Comparison of ENCODE assay signal across 8 mouse cellular contexts in genomic region chr6:86004271-86005148, GRCm38 (mm10). TPM values are rescaled to one million over a fixed set of nuclear protein-coding genes. Genes with fewer than 3 reads are reported as not detected.
A peak's percentile ranks its signal among the peaks of the same experiment; 100 is the strongest.
DNase-seq lines count a peak whose midpoint lies in the region; ATAC-seq and TF ChIP-seq lines count a peak whose summit lies in the region.

No protein-coding gene starts in this region.

- no peak overlapping the region for H3K27ac ChIP-seq in lung, embryonic 14.5 days (ENCODE audit: low read depth)
- H3K27ac ChIP-seq in thymus, adult 2 months (ENCODE audit: control insufficient read depth, insufficient read depth, low read length): no peak overlapping the region

- ATAC-seq in hematopoietic stem cell, adult 5-6 weeks (replicated peaks in 1 of 2; ENCODE audit: insufficient read depth in 1 of 2, low FRiP score in 2 of 2, low TSS enrichment in 1 of 2, low read depth in 1 of 2, poor library complexity in 2 of 2, severe bottlenecking in 2 of 2): peak; percentile 98 to 100
- ATAC-seq in lung, embryonic 14.5 days (ENCODE audit: insufficient read depth): peak; percentile 91

- H3K4me2 ChIP-seq in lung, embryonic 14.5 days: peak overlapping the region; percentile 47

- no peaks in the 10 kb centered on the region for H3K36me3 ChIP-seq in lung, embryonic 14.5 days (ENCODE audit: insufficient read depth)
- no peaks in the 10 kb centered on the region for H3K36me3 ChIP-seq in thymus, adult 2 months (ENCODE audit: control insufficient read depth, insufficient read depth, low read length)

- H3K4me1 ChIP-seq in lung, embryonic 14.5 days (ENCODE audit: insufficient read depth): no peaks in the 10 kb centered on the region
- no peaks in the 10 kb centered on the region for H3K4me1 ChIP-seq in thymus, adult 2 months (replicated peaks; ENCODE audit: control insufficient read depth, insufficient read depth, low read length)

- peak; percentile 97 for TF ChIP-seq CTCF in lung, embryonic 14.5 days (IDR thresholded peaks at IDR 0.05; ENCODE audit: low read depth)
- TF ChIP-seq CTCF in thymus, adult 2 months (IDR thresholded peaks at IDR 0.05; ENCODE audit: borderline replicate concordance, control insufficient read depth, extremely low read depth, insufficient read depth, low read length, poor library complexity): peak; percentile 92

- 8% methylated on average over 18 of the region's 18 CpGs for WGBS in lung, embryonic 14.5 days
- WGBS in thymus, adult 2 months: 15% methylated on average over 18 of the region's 18 CpGs

- TF ChIP-seq POLR2A in thymus, adult 2 months (IDR thresholded peaks at IDR 0.05; ENCODE audit: control insufficient read depth, extremely low read depth, insufficient read depth, low read length, poor library complexity): no peak

- no peak overlapping the region for H3K4me3 ChIP-seq in lung, embryonic 14.5 days (ENCODE audit: low read depth, low read length)
- no peak overlapping the region for H3K4me3 ChIP-seq in thymus, adult 2 months (ENCODE audit: control insufficient read depth, insufficient read depth, low read length)

- H3K9ac ChIP-seq in lung, embryonic 14.5 days: peak overlapping the region; percentile 18; the same call in 1 of the 2 replicates

- peak; percentile 62 for DNase-seq in MEL-GATA-1-ER (ENCODE audit: extremely low read depth, low read depth)
- peak; percentile 71 for DNase-seq in cerebellum, adult 8-10 months
- DNase-seq in forelimb bud, embryonic 11.5 days (ENCODE audit: low read depth, low spot score): peak; percentile 87
- DNase-seq in layer of hippocampus, adult 8-10 months (ENCODE audit: low spot score in 2 of 2): peak; percentile 54 to 76
- DNase-seq in lung, embryonic 14.5 days: peak; percentile 92
- peak; percentile 32 for DNase-seq in ovary, adult 18-20 months (ENCODE audit: low spot score)
- peak; percentile 73 for DNase-seq in thymus, adult 2 months

- no peaks in the 10 kb centered on the region for H3K9me3 ChIP-seq in lung, embryonic 14.5 days (ENCODE audit: low read depth, low read length)

- no peaks in the 10 kb centered on the region for H3K27me3 ChIP-seq in lung, embryonic 14.5 days (ENCODE audit: insufficient read depth, low read length)
- H3K27me3 ChIP-seq in thymus, adult 2 months (ENCODE audit: control insufficient read depth, insufficient read depth, low read length): no peaks in the 10 kb centered on the region

RNA-seq across cellular contexts. Expression of gene Figla, which starts 11.5 kb away (rescaled TPM):
- not detected in 2 replicates for total RNA-seq in hematopoietic stem cell, adult 5-6 weeks (2017)
- total RNA-seq in layer of hippocampus, adult 8-10 months (2022): not detected
- polyA plus RNA-seq in lung, embryonic 14.5 days (2014; fragmentation: Nextera tagmentation; extraction: Ambion mirVana): not detected in 2 replicates
- polyA plus RNA-seq in thymus, adult 2 months (2012; rRNA removed): not detected in 2 replicates

RNA-seq across cellular contexts. Expression of gene Add2, which starts 24.0 kb away (rescaled TPM):
- total RNA-seq in hematopoietic stem cell, adult 5-6 weeks (2017): 2.9 and 14.7 TPM in 2 replicates
- total RNA-seq in layer of hippocampus, adult 8-10 months (2022): 100 to 1,000 TPM; 231 to 268 (median 258) TPM
- 1.6 and 2.2 TPM in 2 replicates for polyA plus RNA-seq in lung, embryonic 14.5 days (2014; fragmentation: Nextera tagmentation; extraction: Ambion mirVana)
- 0.08 and 0.31 TPM in 2 replicates for polyA plus RNA-seq in thymus, adult 2 months (2012; rRNA removed)

RNA-seq across cellular contexts. Expression of gene Dusp11, which starts 43.0 kb away (rescaled TPM):
- 44.3 and 52.3 TPM in 2 replicates for total RNA-seq in hematopoietic stem cell, adult 5-6 weeks (2017)
- total RNA-seq in layer of hippocampus, adult 8-10 months (2022): 100 to 1,000 TPM in 1 of 4 experiments, 10 to 100 TPM in 3; 67.2 to 128 (median 86.1) TPM
- polyA plus RNA-seq in lung, embryonic 14.5 days (2014; fragmentation: Nextera tagmentation; extraction: Ambion mirVana): 50.0 and 56.3 TPM in 2 replicates
- polyA plus RNA-seq in thymus, adult 2 months (2012; rRNA removed): 60.8 and 65.6 TPM in 2 replicates

Comparison
In these comparisons a context has a peak if more than half of its experiments do, and no peak if none do; other contexts are left out.
1. DNase-seq: peak in every context shown above with its lines; median percentile 92 in lung, embryonic 14.5 days; 87 in forelimb bud, embryonic 11.5 days; 73 in thymus, adult 2 months; 71 in cerebellum, adult 8-10 months; 65 in layer of hippocampus, adult 8-10 months; 62 in MEL-GATA-1-ER; 32 in ovary, adult 18-20 months.
2. RNA of gene Add2, which starts 24.0 kb away (total RNA-seq): 231 to 268 TPM in layer of hippocampus, adult 8-10 months; 2.9 to 14.7 TPM in hematopoietic stem cell, adult 5-6 weeks; every median in the first group is over 10 times any median in the second.